Mouse (Mus musculus) left cerebral cortex, adult 8-10 months (tissue): ENCODE results near the gene Utp11. TPM values are rescaled to one million over a fixed set of nuclear protein-coding genes. Genes with fewer than 3 reads are reported as not detected.
A peak's percentile ranks its signal among the peaks of the same experiment; 100 is the strongest.
"Not testable (repeated sequence)": the region's sequence is repeated elsewhere in the genome, so short reads cannot be mapped to it uniquely, and the experiment has no call there.

Experiments used
- DNase-seq, 2 experiments: peaks; one replicate each; pipeline ENCODE4 v3.0.0; 2022; ENCODE audit warnings: low spot score in 2 of 2
- total RNA-seq, 4 experiments: library from RNA; stranded (reverse); gene quantifications; 2 replicates each; pipeline ENCODE4 v1.2.4; 2022

Gene Utp11
- 10 to 100 TPM; 13.2 to 16.9 (median 16.3) TPM for total RNA-seq

- DNase-seq: peak; percentile 71 to 83
These were observed at the start of gene Utp11 for GRCm38 (mm10) chr4:124693135-124693894. Utp11 (minus strand) TSS chr4:124693600.

GRCm38 (mm10) chr4:124742839-124743238 lies 49.4 kb upstream of the Utp11 start:
- no peak for DNase-seq

GRCm38 (mm10) chr4:124741376-124742343 lies 48.3 kb upstream of the Utp11 start, which contains the start of gene Inpp5b:
Inpp5b (plus strand) TSS chr4:124741850.
- peak; percentile 81 to 83 for DNase-seq

- DNase-seq: no peak
These were observed 45.4 kb upstream of the Utp11 start for GRCm38 (mm10) chr4:124738783-124739182.

- DNase-seq: no peak
These were observed 44.6 kb upstream of the Utp11 start for GRCm38 (mm10) chr4:124738013-124738412.

GRCm38 (mm10) chr4:124737486-124737885 lies 44.1 kb upstream of the Utp11 start:
- no peak for DNase-seq

GRCm38 (mm10) chr4:124736952-124737351 lies 43.6 kb upstream of the Utp11 start:
- no peak for DNase-seq

- no peak for DNase-seq
These were observed 32.7 kb upstream of the Utp11 start for GRCm38 (mm10) chr4:124726121-124726520.

GRCm38 (mm10) chr4:124719101-124719500 lies 25.7 kb upstream of the Utp11 start:
- DNase-seq: no peak

- peak; percentile 88 to 94 for DNase-seq
These were observed 21.4 kb upstream of the Utp11 start, which contains the start of gene Sf3a3 for GRCm38 (mm10) chr4:124714545-124715481. Sf3a3 (plus strand) TSS chr4:124714776.

GRCm38 (mm10) chr4:124713850-124714249 lies 20.4 kb upstream of the Utp11 start:
- DNase-seq: not testable (repeated sequence)

- DNase-seq: no peak
These were observed 19.2 kb upstream of the Utp11 start for GRCm38 (mm10) chr4:124712618-124713017.

GRCm38 (mm10) chr4:124710776-124711291 lies 17.4 kb upstream of the Utp11 start:
- DNase-seq: no peak

- no peak for DNase-seq
These were observed 16.6 kb upstream of the Utp11 start for GRCm38 (mm10) chr4:124709961-124710446.

- DNase-seq: peak; percentile 50 to 61
These were observed 15.4 kb upstream of the Utp11 start for GRCm38 (mm10) chr4:124708518-124709477.

GRCm38 (mm10) chr4:124708200-124708517 lies 14.8 kb upstream of the Utp11 start:
- DNase-seq: not testable (repeated sequence)

- not testable (repeated sequence) for DNase-seq
These were observed 14.2 kb upstream of the Utp11 start for GRCm38 (mm10) chr4:124707381-124708199.

- DNase-seq: no peak
These were observed 12.4 kb upstream of the Utp11 start for GRCm38 (mm10) chr4:124705661-124706269.
